Mouse (Mus musculus): Measurements from ENCODE around the gene Sult6b2. TPM values are rescaled to one million over a fixed set of nuclear protein-coding genes. Genes with fewer than 3 reads are reported as not detected.

Sult6b2 gene
- polyA plus RNA-seq (2012; rRNA removed) (not detected in 2 replicates), polyA plus RNA-seq (2014; fragmentation: Nextera tagmentation; extraction: Ambion mirVana) (not detected in 2 replicates)

- Histone ChIP-seq H3K9ac (replicated peaks) (no peak within 1 kb of the TSS), H3K4me1 (replicated peaks; ENCODE audit: control insufficient read depth in 2 of 2, insufficient read depth in 2 of 2, low read length in 1 of 2) (peaks cover 0 to 17% of the 10 kb centered on the region in 2 experiments; a peak in 2 of 4 replicates), H3K27me3 (ENCODE audit: control insufficient read depth, insufficient read depth, low read length) (no peaks in the 10 kb centered on the region), H3K36me3 (replicated peaks; ENCODE audit: control insufficient read depth, insufficient read depth, low read depth) (no peaks in the 10 kb centered on the region), H3K27ac (no peak within 1 kb of the TSS), H3K4me3 (ENCODE audit: insufficient read depth in 1 of 2, low read depth in 2 of 2, low read length in 2 of 2) (no peak within 1 kb of the TSS), H3K9me3 (ENCODE audit: control insufficient read depth, low read length) (no peaks in the 10 kb centered on the region), H3K4me2 (ENCODE audit: low read depth) (no peak within 1 kb of the TSS)
- no peak for ATAC-seq (ENCODE audit: insufficient read depth)
- TF ChIP-seq CTCF (IDR thresholded peaks at IDR 0.05; ENCODE audit: low read depth) (no peak), EP300 (IDR thresholded peaks at IDR 0.05; ENCODE audit: low read depth) (no peak)
- no peak for DNase-seq (ENCODE audit: low read depth in 3 of 3, low spot score in 3 of 3)
Measured at GRCm38 (mm10) chr6:142804402-142804801, at the start of gene Sult6b2. Sult6b2 (minus strand) TSS chr6:142804502.

- 51% methylated on average over 6 of the region's 6 CpGs for WGBS (ENCODE audit: insufficient replicate concordance)
- Histone ChIP-seq H3K36me3 (replicated peaks; ENCODE audit: control insufficient read depth, insufficient read depth, low read depth) (no peaks in the 10 kb centered on the region), H3K27me3 (ENCODE audit: control insufficient read depth, insufficient read depth, low read length) (no peaks in the 10 kb centered on the region), H3K9me3 (ENCODE audit: control insufficient read depth, low read length) (no peaks in the 10 kb centered on the region), H3K4me3 (ENCODE audit: insufficient read depth in 1 of 2, low read depth in 2 of 2, low read length in 2 of 2) (no peak overlapping the region), H3K27ac (no peak overlapping the region), H3K9ac (replicated peaks) (no peak overlapping the region), H3K4me1 (replicated peaks; ENCODE audit: control insufficient read depth in 2 of 2, insufficient read depth in 2 of 2, low read length in 1 of 2) (no peaks in the 10 kb centered on the region; a peak in 1 of 4 replicates), H3K4me2 (ENCODE audit: low read depth) (no peak overlapping the region)
- ATAC-seq (ENCODE audit: insufficient read depth): no peak
- no peak for DNase-seq (ENCODE audit: low read depth in 3 of 3, low spot score in 3 of 3)
- TF ChIP-seq CTCF (IDR thresholded peaks at IDR 0.05; ENCODE audit: low read depth) (no peak), EP300 (IDR thresholded peaks at IDR 0.05; ENCODE audit: low read depth) (no peak)
Measured at GRCm38 (mm10) chr6:142852419-142853377, 48.4 kb upstream of the Sult6b2 start.

GRCm38 (mm10) chr6:142850436-142850835, 46.1 kb upstream of the Sult6b2 start:
- no peak for TF ChIP-seq CTCF (IDR thresholded peaks at IDR 0.05; ENCODE audit: low read depth)
- TF ChIP-seq EP300 (IDR thresholded peaks at IDR 0.05; ENCODE audit: low read depth): no peak
- WGBS (ENCODE audit: insufficient replicate concordance): 63% methylated on average over 8 of the region's 8 CpGs
- H3K27ac ChIP-seq: no peak overlapping the region
- DNase-seq (ENCODE audit: low read depth in 3 of 3, low spot score in 3 of 3) (no peak), ATAC-seq (ENCODE audit: insufficient read depth) (no peak)
- no peak overlapping the region for H3K4me2 ChIP-seq (ENCODE audit: low read depth)
- H3K9ac ChIP-seq (replicated peaks): no peak overlapping the region
- H3K4me3 ChIP-seq (ENCODE audit: insufficient read depth in 1 of 2, low read depth in 2 of 2, low read length in 2 of 2): no peak overlapping the region
- no peaks in the 10 kb centered on the region for H3K9me3 ChIP-seq (ENCODE audit: control insufficient read depth, low read length)
- no peaks in the 10 kb centered on the region; a peak in 1 of 4 replicates for H3K4me1 ChIP-seq (replicated peaks; ENCODE audit: control insufficient read depth in 2 of 2, insufficient read depth in 2 of 2, low read length in 1 of 2)
- H3K36me3 ChIP-seq (replicated peaks; ENCODE audit: control insufficient read depth, insufficient read depth, low read depth): no peaks in the 10 kb centered on the region
- no peaks in the 10 kb centered on the region for H3K27me3 ChIP-seq (ENCODE audit: control insufficient read depth, insufficient read depth, low read length)

- Histone ChIP-seq H3K9me3 (ENCODE audit: control insufficient read depth, low read length) (no peaks in the 10 kb centered on the region), H3K27ac (no peak overlapping the region), H3K36me3 (replicated peaks; ENCODE audit: control insufficient read depth, insufficient read depth, low read depth) (no peaks in the 10 kb centered on the region), H3K9ac (replicated peaks) (no peak overlapping the region), H3K4me1 (replicated peaks; ENCODE audit: control insufficient read depth in 2 of 2, insufficient read depth in 2 of 2, low read length in 1 of 2) (no peaks in the 10 kb centered on the region; a peak in 1 of 4 replicates), H3K4me3 (ENCODE audit: insufficient read depth in 1 of 2, low read depth in 2 of 2, low read length in 2 of 2) (no peak overlapping the region), H3K27me3 (ENCODE audit: control insufficient read depth, insufficient read depth, low read length) (no peaks in the 10 kb centered on the region), H3K4me2 (ENCODE audit: low read depth) (no peak overlapping the region)
- WGBS (ENCODE audit: insufficient replicate concordance): 56% methylated on average over 5 of the region's 5 CpGs
- ATAC-seq (ENCODE audit: insufficient read depth) (no peak), DNase-seq (ENCODE audit: low read depth in 3 of 3, low spot score in 3 of 3) (no peak)
- TF ChIP-seq CTCF (IDR thresholded peaks at IDR 0.05; ENCODE audit: low read depth) (no peak), EP300 (IDR thresholded peaks at IDR 0.05; ENCODE audit: low read depth) (no peak)
Measured at GRCm38 (mm10) chr6:142849326-142849725, 45.0 kb upstream of the Sult6b2 start.

- no peaks in the 10 kb centered on the region for H3K27me3 ChIP-seq (ENCODE audit: control insufficient read depth, insufficient read depth, low read length)
- no peak overlapping the region for H3K4me2 ChIP-seq (ENCODE audit: low read depth)
- H3K9ac ChIP-seq (replicated peaks): no peak overlapping the region
- DNase-seq (ENCODE audit: low read depth in 3 of 3, low spot score in 3 of 3): no peak
- 58% methylated on average over 8 of the region's 8 CpGs for WGBS (ENCODE audit: insufficient replicate concordance)
- no peaks in the 10 kb centered on the region for H3K4me1 ChIP-seq (replicated peaks; ENCODE audit: control insufficient read depth in 2 of 2, insufficient read depth in 2 of 2, low read length in 1 of 2)
- no peak for ATAC-seq (ENCODE audit: insufficient read depth)
- H3K9me3 ChIP-seq (ENCODE audit: control insufficient read depth, low read length): no peaks in the 10 kb centered on the region
- H3K27ac ChIP-seq: no peak overlapping the region
- H3K4me3 ChIP-seq (ENCODE audit: insufficient read depth in 1 of 2, low read depth in 2 of 2, low read length in 2 of 2): no peak overlapping the region
- H3K36me3 ChIP-seq (replicated peaks; ENCODE audit: control insufficient read depth, insufficient read depth, low read depth): no peaks in the 10 kb centered on the region
- TF ChIP-seq EP300 (IDR thresholded peaks at IDR 0.05; ENCODE audit: low read depth) (no peak), CTCF (IDR thresholded peaks at IDR 0.05; ENCODE audit: low read depth) (no peak)
Measured at GRCm38 (mm10) chr6:142847914-142848674, 43.8 kb upstream of the Sult6b2 start.
